Mouse (Mus musculus) E14TG2a.4 (cell line): Measurements from ENCODE around the gene Hivep2.

ENCODE experiments used
- CTCF ChIP-seq: conservative IDR thresholded peaks from 2 replicates; pipeline ENCODE4 v1.5.1; 2014; ENCODE audit warnings: low read length
- NANOG ChIP-seq: IDR thresholded peaks from 2 replicates; pipeline ENCODE4 v1.6.1; 2014; ENCODE audit warnings: borderline replicate concordance, low read length, mixed read lengths
- POU5F1 ChIP-seq: IDR thresholded peaks from 2 replicates; pipeline ENCODE4 v1.6.1; 2014; ENCODE audit warnings: low read length, borderline replicate concordance

DNA sequence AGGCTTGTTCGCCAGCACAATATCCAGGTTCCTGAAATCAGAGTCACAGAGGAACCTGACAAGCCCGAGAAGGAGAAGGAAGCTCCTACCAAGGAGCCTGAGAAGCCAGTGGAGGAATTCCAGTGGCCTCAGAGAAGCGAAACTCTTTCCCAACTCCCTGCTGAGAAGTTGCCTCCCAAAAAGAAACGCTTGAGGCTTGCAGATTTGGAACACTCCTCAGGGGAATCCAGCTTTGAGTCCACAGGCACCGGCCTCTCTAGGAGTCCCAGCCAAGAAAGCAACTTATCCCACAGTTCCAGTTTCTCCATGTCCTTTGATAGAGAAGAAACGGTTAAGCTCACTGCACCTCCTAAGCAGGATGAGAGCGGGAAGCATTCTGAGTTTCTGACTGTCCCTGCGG, 164.4 kb downstream of the Hivep2 start:
- TF ChIP-seq CTCF = no peak
- no peak for TF ChIP-seq POU5F1
- no peak for TF ChIP-seq NANOG
